Mouse (Mus musculus) CH12.LX (cell line): Measurements from ENCODE around the gene Lpin2. TPM values are rescaled to one million over a fixed set of nuclear protein-coding genes. Genes with fewer than 3 reads are reported as not detected.

ENCODE experiments used
- DNase-seq: peaks from one replicate; pipeline ENCODE4 v3.0.0-alpha.2; 2013; ENCODE audit errors: extremely low read depth
- H3K27ac ChIP-seq: 2 replicates; pipeline ENCODE4 v1.5.1; 2012; ENCODE audit warnings: low read depth, mild to moderate bottlenecking, control low read depth, moderate library complexity; ENCODE audit not compliant: insufficient read depth
- H3K27me3 ChIP-seq: replicated peaks from 2 replicates; pipeline ENCODE3; 2012; ENCODE audit warnings: inconsistent platforms
- H3K36me3 ChIP-seq, 2 experiments: replicated peaks in 1 of 2; 2 replicates each; pipeline versions ENCODE3 to v1.6.1; 2012; ENCODE audit warnings: inconsistent platforms in 1 of 2, low read length in 1 of 2, mild to moderate bottlenecking in 1 of 2, mixed read lengths in 1 of 2, moderate library complexity in 1 of 2; ENCODE audit not compliant: control insufficient read depth in 1 of 2, insufficient read depth in 1 of 2
- H3K4me1 ChIP-seq, 2 experiments: 2 replicates each; pipeline ENCODE4 v1.6.1; 2012; ENCODE audit warnings: inconsistent platforms in 1 of 2, moderate library complexity in 1 of 2; ENCODE audit not compliant: insufficient read depth in 2 of 2, control insufficient read depth in 1 of 2
- H3K4me2 ChIP-seq: 2 replicates; pipeline ENCODE4 v1.6.1; 2012; ENCODE audit warnings: low read depth, mild to moderate bottlenecking, control low read depth; ENCODE audit not compliant: poor library complexity, insufficient read depth, severe bottlenecking
- H3K4me3 ChIP-seq, 3 experiments: fragments of 150-350 bp in 1 of 3; sonication (generic) in 1 of 3; replicated peaks in 1 of 3; 2 replicates each; pipeline versions ENCODE3 to v1.5.1; 2011 to 2012; ENCODE audit warnings: low read depth in 2 of 3, low read length in 2 of 3, mild to moderate bottlenecking in 2 of 3, moderate library complexity in 2 of 3, control low read depth in 1 of 3, improper control_type of control experiment in 1 of 3, inconsistent platforms in 1 of 3, mixed read lengths in 1 of 3; ENCODE audit not compliant: poor library complexity in 1 of 3
- H3K79me2 ChIP-seq: replicated peaks from 2 replicates; pipeline ENCODE4 v1.6.1; 2012; ENCODE audit warnings: mild to moderate bottlenecking, moderate library complexity; ENCODE audit not compliant: control insufficient read depth, poor library complexity, insufficient read depth, severe bottlenecking; ENCODE audit errors: extremely low read depth
- H3K9ac ChIP-seq: 2 replicates; pipeline ENCODE4 v1.6.1; 2012; ENCODE audit warnings: low read depth, mild to moderate bottlenecking, control low read depth, moderate library complexity; ENCODE audit not compliant: insufficient read depth
- H3K9me3 ChIP-seq: replicated peaks from 2 replicates; pipeline ENCODE3; 2012; ENCODE audit warnings: low read length, inconsistent platforms, mixed read lengths
- EP300 ChIP-seq: IDR thresholded peaks from 2 replicates; pipeline ENCODE4 v1.6.1; 2011; ENCODE audit warnings: low read length, improper control_type of control experiment
- IRF4 ChIP-seq: IDR thresholded peaks from 2 replicates; pipeline ENCODE4 v1.6.1; 2014; ENCODE audit warnings: low read depth, mild to moderate bottlenecking, inconsistent platforms, low read length, improper control_type of control experiment
- MAFK ChIP-seq: IDR thresholded peaks from 2 replicates; pipeline ENCODE4 v1.6.1; 2011; ENCODE audit warnings: low read length, improper control_type of control experiment; ENCODE audit not compliant: insufficient replicate concordance
- MEF2A ChIP-seq: IDR thresholded peaks from 2 replicates; pipeline ENCODE4 v1.6.1; 2014; ENCODE audit warnings: low read depth, mild to moderate bottlenecking, inconsistent platforms, low read length, improper control_type of control experiment, borderline replicate concordance
- POLR2A ChIP-seq: IDR thresholded peaks from 2 replicates; pipeline ENCODE4 v1.6.1; 2011; ENCODE audit warnings: low read depth, mild to moderate bottlenecking, improper control_type of control experiment, low read length
- SIN3A ChIP-seq: IDR thresholded peaks from 2 replicates; pipeline ENCODE4 v1.6.1; 2012; ENCODE audit warnings: low read length, improper control_type of control experiment, inconsistent platforms
- UBTF ChIP-seq: IDR thresholded peaks from 2 replicates; pipeline ENCODE4 v1.6.1; 2012; ENCODE audit warnings: low read depth, mild to moderate bottlenecking, inconsistent platforms, low read length, improper control_type of control experiment, moderate library complexity
- ZKSCAN1 ChIP-seq: IDR thresholded peaks from 2 replicates; pipeline ENCODE4 v1.6.1; 2012; ENCODE audit warnings: low read depth, inconsistent platforms, low read length, improper control_type of control experiment, borderline replicate concordance
- dilution Hi-C: fragments of 300-500 bp; cut with MboI; formaldehyde crosslinking; loops from 2 replicates; pipeline ENCODE4 v1.14.3; 2020; ENCODE audit warnings: low sequenced_read_pairs; ENCODE audit not compliant: extremely low pct_unique_long_range_greater_than_20kb, extremely low pct_ligation_motif_present
- in situ Hi-C: fragments of 300-500 bp; cut with MboI; formaldehyde crosslinking; loops from 3 replicates; pipeline ENCODE4 v1.14.3; 2019; ENCODE audit warnings: low sequenced_read_pairs, low pct_ligation_motif_present, low pct_unique_long_range_greater_than_20kb, mixed read lengths
- polyA plus RNA-seq: library from polyadenylated mRNA; unstranded; fragments of >175 nt; gene quantifications from 2 replicates; pipeline ENCODE4 v1.2.1, GENCODE M21; 2012; ENCODE audit warnings: low read depth; ENCODE audit not compliant: insufficient read length
- total RNA-seq, 2 experiments: library from RNA; depleted of rRNA; stranded (reverse); fragments of 300-350 nt in 1 of 2; fragments of >200 nt in 1 of 2; gene quantifications; 2 replicates each; pipeline ENCODE4 v1.2.3; 2012 to 2014

Gene Lpin2
- total and polyA plus RNA-seq, 3 experiments, result 25.4 to 31.4 (median 28.1) TPM

DNA sequence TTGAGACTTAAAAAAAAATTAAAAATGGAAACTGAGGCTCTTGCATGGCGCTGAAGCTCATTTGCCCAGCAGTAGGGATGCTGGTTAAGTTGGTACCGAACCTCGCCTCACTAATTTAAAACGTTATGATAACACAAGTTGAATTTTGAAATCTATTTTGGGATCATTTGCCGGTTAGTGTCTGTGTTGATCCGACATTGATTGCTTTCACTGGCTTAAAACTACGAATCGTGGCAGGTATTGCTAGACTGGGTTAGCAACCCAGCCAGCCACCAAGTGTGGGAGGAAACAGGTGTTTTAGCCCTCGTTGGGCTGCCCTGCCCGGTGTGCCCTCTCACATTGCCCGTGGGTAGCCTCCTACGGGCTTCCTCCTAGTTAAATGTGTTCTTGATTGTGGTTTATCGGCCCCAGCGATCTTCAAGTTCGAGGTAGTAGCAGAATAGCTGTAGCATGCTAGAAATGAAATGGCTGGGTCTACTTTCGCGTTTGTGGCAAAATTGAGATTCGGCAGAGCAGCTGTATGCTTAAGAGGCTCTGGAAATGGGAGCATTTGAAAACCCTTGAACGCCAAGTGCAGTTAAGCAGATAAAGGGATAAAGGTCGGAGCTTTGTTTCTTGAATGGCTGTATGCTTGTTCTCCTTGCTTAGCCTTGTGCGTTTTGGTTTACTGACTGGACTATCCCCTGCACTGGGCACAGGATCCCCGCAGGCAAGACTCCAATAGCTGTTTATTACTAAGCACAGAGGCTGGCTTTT lies 2.2 kb downstream of the Lpin2 start:
- peaks cover 7 to 32% of the 10 kb centered on the region in 2 experiments; a peak in 3 of 4 replicates for H3K4me1 ChIP-seq
- H3K79me2 ChIP-seq, result peaks cover 21% of the 10 kb centered on the region
- in situ Hi-C loops (loop anchor here (10.0 kb wide), 1 partner anchor 90 kb away; no protein-coding TSS in a partner anchor), dilution Hi-C loops (no loop called here)
- peak overlapping the region; percentile 74 to 93 (median 88) for H3K4me3 ChIP-seq
- H3K27ac ChIP-seq, result no peak overlapping the region
- no peak for TF ChIP-seq ZKSCAN1
- 0 out of 2 replicates have a peak, but pooled peaks have one; percentile 15 for TF ChIP-seq SIN3A
- TF ChIP-seq UBTF, result 0 out of 2 replicates have a peak, but pooled peaks have one; percentile 28
- peak overlapping the region; percentile 78 for H3K4me2 ChIP-seq
- no peaks in the 10 kb centered on the region for H3K36me3 ChIP-seq
- H3K9me3 ChIP-seq, result no peaks in the 10 kb centered on the region
- no peak for DNase-seq
- no peaks in the 10 kb centered on the region for H3K27me3 ChIP-seq
- peak overlapping the region; percentile 87 for H3K9ac ChIP-seq

DNA sequence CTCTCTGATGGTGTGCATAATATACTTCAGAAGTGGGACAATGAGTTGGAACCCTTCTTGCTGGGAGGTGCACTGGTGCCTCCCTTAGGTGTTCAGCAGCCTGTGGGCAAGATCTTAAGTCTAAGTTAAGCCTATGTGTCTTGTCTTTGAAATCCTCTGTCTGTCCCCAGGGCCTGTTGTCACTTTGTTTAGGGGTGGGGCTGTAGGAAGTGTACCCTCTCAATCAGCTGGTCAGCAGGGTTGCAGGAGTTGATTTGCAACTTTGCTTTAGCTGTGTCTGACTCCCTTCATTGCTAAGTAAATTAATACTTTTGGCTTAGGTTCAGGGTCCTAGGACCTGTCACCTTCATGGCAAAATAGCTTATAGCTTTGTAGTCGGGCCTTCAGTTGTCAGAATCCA lies 3.0 kb downstream of the Lpin2 start:
- no peak overlapping the region for H3K27ac ChIP-seq

DNA sequence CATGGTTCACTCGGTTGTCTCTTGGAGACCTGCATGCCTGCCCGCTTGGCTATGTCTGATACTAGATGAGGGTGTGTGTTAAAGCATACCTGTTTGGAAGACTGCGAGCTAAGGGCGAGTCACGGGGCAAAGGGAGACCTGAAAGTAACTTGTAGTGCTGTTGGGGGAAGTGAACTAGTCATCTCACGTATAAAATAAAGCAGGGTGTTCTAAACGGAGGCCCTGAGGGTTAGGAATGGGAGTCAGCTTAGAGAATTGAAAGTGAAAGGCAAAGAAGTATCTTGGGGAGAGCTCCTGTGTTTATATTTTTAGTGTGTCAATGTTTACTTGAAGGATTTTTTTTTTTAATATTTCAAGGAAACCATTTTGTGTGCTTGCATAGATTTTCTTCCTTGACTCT lies 8.2 kb downstream of the Lpin2 start:
- Histone ChIP-seq H3K79me2 (peaks cover 51% of the 10 kb centered on the region), H3K9me3 (no peaks in the 10 kb centered on the region), H3K36me3 (no peaks in the 10 kb centered on the region), H3K9ac (no peak overlapping the region; the same call in 1 of the 2 replicates), H3K4me2 (peak overlapping the region; percentile 79; the same call in 1 of the 2 replicates), H3K27ac (no peak overlapping the region), H3K27me3 (no peaks in the 10 kb centered on the region), H3K4me1 (peaks cover 11 to 64% of the 10 kb centered on the region in 2 experiments), H3K4me3 (no peak overlapping the region)
- dilution Hi-C loops, result no loop called here
- no peak for DNase-seq
- no peak for TF ChIP-seq POLR2A
- TF ChIP-seq IRF4, result peak; percentile 64
- TF ChIP-seq MEF2A, result peak; percentile 21; the same call in 1 of the 2 replicates
- peak; percentile 43 for TF ChIP-seq EP300
- no peak for TF ChIP-seq MAFK
- in situ Hi-C loops, result no loop called here

More for the DNA sequence above, 3.0 kb downstream of the Lpin2 start:
- dilution Hi-C loops, result no loop called here
- in situ Hi-C loops, result loop anchor here (10.0 kb wide), 1 partner anchor 91 kb away; no protein-coding TSS in a partner anchor
- no peak for TF ChIP-seq IRF4
- TF ChIP-seq SIN3A, result 0 out of 2 replicates have a peak, but pooled peaks have one; percentile 34
- peak overlapping the region; percentile 78; the same call in 1 of the 2 replicates for H3K4me2 ChIP-seq
- H3K27me3 ChIP-seq, result no peaks in the 10 kb centered on the region
- H3K36me3 ChIP-seq, result no peaks in the 10 kb centered on the region
- no peak overlapping the region for H3K9ac ChIP-seq
- no peaks in the 10 kb centered on the region for H3K9me3 ChIP-seq
- H3K4me3 ChIP-seq, result no peak overlapping the region
- peaks cover 24% of the 10 kb centered on the region for H3K79me2 ChIP-seq
- no peak for DNase-seq
- H3K4me1 ChIP-seq, result peaks cover 7 to 37% of the 10 kb centered on the region in 2 experiments; a peak in 3 of 4 replicates
